Mouse (Mus musculus) brain, embryonic 14.5 days (tissue): ENCODE data around the gene Itm2b.

Source experiments
- CTCF ChIP-seq: fragments of 200-500 bp; IDR thresholded peaks from 2 replicates; pipeline ENCODE4 v1.5.1; 2012; ENCODE audit warnings: inconsistent platforms, mild to moderate bottlenecking, moderate library complexity, borderline replicate concordance; ENCODE audit not compliant: insufficient read depth, insufficient read length; ENCODE audit errors: extremely low read depth
- POLR2A ChIP-seq: fragments of 200-500 bp; IDR thresholded peaks from 2 replicates; pipeline ENCODE4 v1.6.1; 2012; ENCODE audit warnings: mild to moderate bottlenecking, inconsistent platforms, borderline replicate concordance; ENCODE audit not compliant: poor library complexity, insufficient read depth, insufficient read length, severe bottlenecking; ENCODE audit errors: extremely low read depth

DNA sequence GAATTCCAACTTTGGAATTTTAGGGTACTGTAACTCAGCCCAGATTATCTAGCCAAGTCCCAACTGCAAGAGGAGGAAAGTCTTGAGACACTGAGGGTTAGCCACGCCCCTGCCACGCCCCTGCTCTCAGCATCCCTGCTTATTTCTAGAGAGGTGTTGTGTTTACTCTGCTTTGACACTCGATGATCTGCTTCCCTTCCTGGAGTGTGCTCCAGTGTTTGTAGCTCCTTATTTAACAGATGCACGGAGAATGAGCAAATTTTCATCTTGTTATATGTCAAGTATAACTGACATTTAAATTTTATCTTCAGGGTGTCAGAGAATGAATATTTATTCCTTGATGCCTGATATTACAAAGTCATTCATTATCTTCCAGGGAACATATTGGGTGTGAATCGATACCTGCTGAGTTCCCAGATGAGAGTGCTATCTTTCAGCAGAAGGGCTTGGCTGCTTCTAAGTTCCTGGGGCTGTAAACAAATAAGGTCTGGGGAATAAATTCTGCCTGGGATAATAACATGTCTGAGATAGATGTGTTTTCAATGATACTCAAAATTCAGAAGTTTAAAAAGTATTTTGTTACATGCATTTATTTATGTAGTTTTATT, 35.2 kb upstream of the Itm2b start:
- TF ChIP-seq POLR2A (no peak), CTCF (no peak)
